Mouse (Mus musculus): Measurements from ENCODE around the gene Dnaaf2. TPM values are rescaled to one million over a fixed set of nuclear protein-coding genes. Genes with fewer than 3 reads are reported as not detected.

Gene Dnaaf2
- polyA plus RNA-seq, 1 experiment from 2014 or later = 6.7 TPM

DNA sequence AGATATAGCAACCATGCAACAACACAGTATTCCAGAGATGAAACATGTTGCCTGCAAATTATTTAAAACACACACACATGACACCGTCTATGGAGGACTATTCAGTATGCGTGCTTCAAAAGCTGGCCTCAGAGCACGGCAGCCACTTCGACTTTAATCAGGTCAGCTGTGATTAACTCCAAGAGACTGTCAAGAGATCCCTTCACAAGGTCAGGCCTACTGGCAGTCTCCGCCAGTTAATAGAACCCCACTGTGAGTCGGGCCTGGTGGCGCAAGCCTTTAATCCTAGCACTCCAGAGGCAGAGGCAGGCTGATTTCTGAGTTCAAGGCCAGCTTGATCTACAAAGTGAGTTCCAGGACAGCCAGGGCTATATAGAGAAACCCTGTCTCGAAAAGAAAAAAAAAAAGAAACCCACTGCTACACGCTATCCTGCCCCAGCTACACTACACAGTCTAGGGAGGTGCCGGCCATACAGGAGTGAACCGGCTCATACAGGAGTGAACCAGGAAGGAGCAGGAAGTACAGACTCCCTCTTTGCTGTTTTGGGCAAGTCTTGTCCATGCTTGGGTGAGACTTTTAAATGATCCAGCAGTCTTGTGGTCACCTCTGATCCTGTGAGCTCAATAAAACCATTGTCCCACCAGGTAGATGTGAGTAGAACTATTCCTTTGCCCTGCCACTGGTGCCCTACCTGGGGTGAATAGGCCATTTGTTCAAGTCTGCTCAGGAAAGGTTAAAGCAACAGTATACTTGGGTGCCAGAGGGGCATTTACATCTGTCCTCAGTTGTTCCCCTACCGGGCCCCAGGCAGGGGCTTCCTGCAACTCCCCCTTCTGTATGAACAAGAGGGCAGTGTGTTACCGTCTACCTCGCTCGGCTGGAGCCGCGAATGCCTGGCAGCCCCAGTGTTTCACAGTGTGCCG lies 12.1 kb upstream of the Dnaaf2 start:
- ATAC-seq (ENCODE audit: insufficient number of reproducible peaks, insufficient read depth, low FRiP score, low read depth) = no peak
- Histone ChIP-seq H3K4me1 (ENCODE audit: control insufficient read depth in 2 of 2, insufficient read depth in 2 of 2, low read length in 2 of 2) (no peaks in the 10 kb centered on the region), H3K9me3 (ENCODE audit: control insufficient read depth, low read length) (no peaks in the 10 kb centered on the region), H3K4me3 (ENCODE audit: control insufficient read depth in 1 of 2, insufficient read depth in 1 of 2, low read depth in 1 of 2, low read length in 2 of 2) (no peak overlapping the region), H3K9ac (ENCODE audit: low read length) (no peak overlapping the region), H3K4me2 (ENCODE audit: low read length) (no peak overlapping the region), H3K36me3 (ENCODE audit: control insufficient read depth, insufficient read depth, low read length) (peaks cover 66% of the 10 kb centered on the region), H3K27me3 (ENCODE audit: control insufficient read depth, insufficient read depth, low read length) (no peaks in the 10 kb centered on the region), H3K27ac (replicated peaks in 1 of 2; ENCODE audit: control insufficient read depth in 1 of 2, insufficient read depth in 1 of 2, low read depth in 2 of 2, low read length in 2 of 2) (no peak overlapping the region)
- 82% methylated on average over 18 of the region's 18 CpGs for WGBS

GRCm38 (mm10) chr12:69208520-69208919 lies 10.3 kb upstream of the Dnaaf2 start:
- H3K27me3 ChIP-seq (ENCODE audit: control insufficient read depth, insufficient read depth, low read length) = no peaks in the 10 kb centered on the region
- WGBS = 88% methylated on average over 2 of the region's 2 CpGs
- no peaks in the 10 kb centered on the region for H3K9me3 ChIP-seq (ENCODE audit: control insufficient read depth, low read length)
- ATAC-seq (ENCODE audit: insufficient number of reproducible peaks, insufficient read depth, low FRiP score, low read depth) = no peak
- H3K36me3 ChIP-seq (ENCODE audit: control insufficient read depth, insufficient read depth, low read length) = peaks cover 50% of the 10 kb centered on the region
- no peaks in the 10 kb centered on the region for H3K4me1 ChIP-seq (ENCODE audit: control insufficient read depth in 2 of 2, insufficient read depth in 2 of 2, low read length in 2 of 2)
- no peak overlapping the region for H3K9ac ChIP-seq (ENCODE audit: low read length)
- no peak overlapping the region for H3K4me3 ChIP-seq (ENCODE audit: control insufficient read depth in 1 of 2, insufficient read depth in 1 of 2, low read depth in 1 of 2, low read length in 2 of 2)
- H3K27ac ChIP-seq (replicated peaks in 1 of 2; ENCODE audit: control insufficient read depth in 1 of 2, insufficient read depth in 1 of 2, low read depth in 2 of 2, low read length in 2 of 2) = no peak overlapping the region
- no peak overlapping the region for H3K4me2 ChIP-seq (ENCODE audit: low read length)

DNA sequence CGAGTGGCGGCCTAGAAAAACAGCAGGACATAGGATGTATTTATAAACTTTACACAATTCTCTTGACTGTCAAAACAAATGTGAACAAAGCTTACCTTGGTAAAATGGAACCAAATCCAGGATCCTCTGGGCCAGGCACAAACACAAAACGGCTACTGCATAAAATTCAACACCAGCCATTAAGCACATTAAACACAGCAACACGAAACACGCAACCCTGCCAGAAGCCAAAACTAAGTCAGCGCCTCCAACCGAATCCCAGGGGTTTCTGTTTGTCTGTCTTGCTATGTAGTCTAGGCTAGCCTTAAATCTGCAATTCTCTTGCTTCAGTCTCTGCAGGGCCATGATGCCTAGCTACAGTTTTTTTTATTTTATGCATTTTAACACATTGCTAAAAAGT lies 9.7 kb upstream of the Dnaaf2 start:
- Histone ChIP-seq H3K9ac (ENCODE audit: low read length) (no peak overlapping the region), H3K27ac (replicated peaks in 1 of 2; ENCODE audit: control insufficient read depth in 1 of 2, insufficient read depth in 1 of 2, low read depth in 2 of 2, low read length in 2 of 2) (no peak overlapping the region), H3K4me1 (ENCODE audit: control insufficient read depth in 2 of 2, insufficient read depth in 2 of 2, low read length in 2 of 2) (no peaks in the 10 kb centered on the region), H3K27me3 (ENCODE audit: control insufficient read depth, insufficient read depth, low read length) (no peaks in the 10 kb centered on the region), H3K4me3 (ENCODE audit: control insufficient read depth in 1 of 2, insufficient read depth in 1 of 2, low read depth in 1 of 2, low read length in 2 of 2) (no peak overlapping the region), H3K4me2 (ENCODE audit: low read length) (no peak overlapping the region), H3K36me3 (ENCODE audit: control insufficient read depth, insufficient read depth, low read length) (peaks cover 51% of the 10 kb centered on the region), H3K9me3 (ENCODE audit: control insufficient read depth, low read length) (no peaks in the 10 kb centered on the region)
- no peak for ATAC-seq (ENCODE audit: insufficient number of reproducible peaks, insufficient read depth, low FRiP score, low read depth)
- WGBS = 93% methylated on average over 7 of the region's 7 CpGs

- H3K27ac ChIP-seq (replicated peaks in 1 of 2; ENCODE audit: control insufficient read depth in 1 of 2, insufficient read depth in 1 of 2, low read depth in 2 of 2, low read length in 2 of 2) = no peak overlapping the region
- WGBS = 91% methylated on average over 8 of the region's 8 CpGs
- H3K9me3 ChIP-seq (ENCODE audit: control insufficient read depth, low read length) = no peaks in the 10 kb centered on the region
- H3K36me3 ChIP-seq (ENCODE audit: control insufficient read depth, insufficient read depth, low read length) = peaks cover 51% of the 10 kb centered on the region
- H3K9ac ChIP-seq (ENCODE audit: low read length) = no peak overlapping the region
- H3K27me3 ChIP-seq (ENCODE audit: control insufficient read depth, insufficient read depth, low read length) = no peaks in the 10 kb centered on the region
- ATAC-seq (ENCODE audit: insufficient number of reproducible peaks, insufficient read depth, low FRiP score, low read depth) = no peak
- no peaks in the 10 kb centered on the region for H3K4me1 ChIP-seq (ENCODE audit: control insufficient read depth in 2 of 2, insufficient read depth in 2 of 2, low read length in 2 of 2)
- H3K4me2 ChIP-seq (ENCODE audit: low read length) = no peak overlapping the region
- no peak overlapping the region for H3K4me3 ChIP-seq (ENCODE audit: control insufficient read depth in 1 of 2, insufficient read depth in 1 of 2, low read depth in 1 of 2, low read length in 2 of 2)
These were observed 9.2 kb upstream of the Dnaaf2 start for GRCm38 (mm10) chr12:69207396-69207795.

DNA sequence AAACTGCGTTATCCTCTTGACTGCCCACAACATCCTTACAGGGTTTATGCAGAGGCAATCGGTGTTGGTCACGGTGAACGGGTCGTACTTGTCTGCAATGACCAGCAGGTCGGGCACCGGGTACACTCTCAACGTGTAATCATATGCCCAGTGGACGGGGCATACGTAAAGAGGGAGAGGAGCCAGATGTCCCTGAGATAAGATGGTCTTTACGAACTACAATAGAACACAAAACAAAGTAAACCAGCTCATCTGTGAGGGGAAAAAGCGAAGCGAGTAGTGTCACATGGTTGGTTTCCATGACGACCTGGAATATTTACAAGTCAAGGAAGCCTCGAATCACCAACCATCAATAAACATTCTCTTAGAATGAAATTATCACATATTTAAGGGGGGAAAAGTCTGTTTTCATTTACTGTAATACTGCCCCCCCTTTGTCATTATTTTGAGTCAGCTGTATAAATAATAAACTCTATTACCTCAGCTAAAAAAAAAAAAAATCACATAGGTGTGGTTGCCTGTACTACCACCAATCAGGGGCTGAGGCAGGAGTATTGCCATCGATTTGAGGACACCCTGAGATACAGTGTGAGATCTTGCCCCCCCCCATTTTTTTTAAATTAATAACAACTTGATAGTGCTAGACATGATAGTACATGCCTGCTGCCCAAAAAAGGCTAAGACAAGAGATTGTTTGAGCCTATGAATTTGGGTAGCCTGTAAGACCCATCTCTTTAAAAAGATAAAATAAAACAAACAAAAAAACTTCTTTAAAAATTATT lies 6.0 kb upstream of the Dnaaf2 start, which contains the start of gene Gm49384:
Gene Gm49384 (minus strand): TSS at position 216 of the 782 bp plus-strand sequence.
- H3K9ac ChIP-seq (ENCODE audit: low read length) = no peak within 1 kb of the TSS
- 86% methylated on average over 16 of the region's 16 CpGs for WGBS
- H3K4me3 ChIP-seq (ENCODE audit: control insufficient read depth in 1 of 2, insufficient read depth in 1 of 2, low read depth in 1 of 2, low read length in 2 of 2) = no peak within 1 kb of the TSS
- 0 out of 4 replicates have a peak, but pooled peaks cover 0 to under 1% of the 10 kb centered on the region in 2 experiments for H3K4me1 ChIP-seq (ENCODE audit: control insufficient read depth in 2 of 2, insufficient read depth in 2 of 2, low read length in 2 of 2)
- H3K9me3 ChIP-seq (ENCODE audit: control insufficient read depth, low read length) = no peaks in the 10 kb centered on the region
- H3K27ac ChIP-seq (replicated peaks in 1 of 2; ENCODE audit: control insufficient read depth in 1 of 2, insufficient read depth in 1 of 2, low read depth in 2 of 2, low read length in 2 of 2) = no peak within 1 kb of the TSS
- no peaks in the 10 kb centered on the region for H3K27me3 ChIP-seq (ENCODE audit: control insufficient read depth, insufficient read depth, low read length)
- peaks cover 61% of the 10 kb centered on the region for H3K36me3 ChIP-seq (ENCODE audit: control insufficient read depth, insufficient read depth, low read length)
- no peak within 1 kb of the TSS for H3K4me2 ChIP-seq (ENCODE audit: low read length)
- ATAC-seq (ENCODE audit: insufficient number of reproducible peaks, insufficient read depth, low FRiP score, low read depth) = no peak

GRCm38 (mm10) chr12:69198985-69199384 lies 756 bp upstream of the Dnaaf2 start:
- Histone ChIP-seq H3K4me3 (ENCODE audit: control insufficient read depth in 1 of 2, insufficient read depth in 1 of 2, low read depth in 1 of 2, low read length in 2 of 2) (no peak overlapping the region), H3K4me2 (ENCODE audit: low read length) (peak overlapping the region; percentile 94), H3K9ac (ENCODE audit: low read length) (peak overlapping the region; percentile 92)

DNA sequence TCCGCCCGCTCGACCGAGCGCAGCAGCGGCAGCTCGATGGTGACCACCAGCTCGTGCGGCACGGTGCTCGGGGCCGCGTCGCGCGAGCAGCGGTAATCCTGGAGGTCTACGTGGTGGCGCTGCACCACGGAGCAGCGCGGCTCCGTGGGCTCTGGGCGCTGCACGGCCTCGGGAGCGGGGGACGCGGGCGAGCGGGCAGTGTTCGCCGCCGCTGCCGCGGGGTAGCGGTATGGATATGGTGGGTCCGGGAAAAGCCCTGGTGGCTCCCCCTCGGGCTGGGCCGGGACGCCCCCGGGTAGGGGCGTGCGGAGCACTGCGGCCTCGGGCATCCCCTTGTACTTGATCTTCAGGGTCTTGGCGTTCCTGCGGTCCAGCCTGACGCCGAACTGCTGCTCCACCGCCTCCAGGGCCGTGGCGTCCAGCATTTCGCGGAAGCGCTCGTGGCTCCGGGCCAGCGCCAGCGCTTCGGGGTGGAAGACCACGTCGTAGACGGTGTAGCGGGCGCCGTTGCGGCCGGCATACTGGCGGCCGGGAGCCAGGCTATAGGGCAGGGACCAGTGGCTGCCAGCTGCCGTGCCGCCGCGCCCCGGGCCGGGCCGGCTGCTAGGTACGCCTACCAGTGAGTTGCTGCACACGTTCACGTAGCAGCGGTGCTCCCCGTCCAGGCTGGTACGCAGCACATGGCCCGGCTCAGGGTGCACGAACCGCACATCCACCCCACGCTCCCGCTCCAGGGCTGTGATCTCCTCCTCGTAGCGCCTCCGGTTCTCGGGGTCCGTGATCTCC lies 658 bp downstream of the Dnaaf2 start:
- WGBS = under 1% methylated on average over 94 of the region's 94 CpGs
- peak; percentile 69 for ATAC-seq (ENCODE audit: insufficient number of reproducible peaks, insufficient read depth, low FRiP score, low read depth)
- H3K4me3 ChIP-seq (ENCODE audit: control insufficient read depth in 1 of 2, insufficient read depth in 1 of 2, low read depth in 1 of 2, low read length in 2 of 2) = peak overlapping the region; percentile 74 to 98
- peak overlapping the region; percentile 94 for H3K4me2 ChIP-seq (ENCODE audit: low read length)
- no peaks in the 10 kb centered on the region for H3K9me3 ChIP-seq (ENCODE audit: control insufficient read depth, low read length)
- no peaks in the 10 kb centered on the region for H3K27me3 ChIP-seq (ENCODE audit: control insufficient read depth, insufficient read depth, low read length)
- peak overlapping the region; percentile 92 for H3K9ac ChIP-seq (ENCODE audit: low read length)
- H3K4me1 ChIP-seq (ENCODE audit: control insufficient read depth in 2 of 2, insufficient read depth in 2 of 2, low read length in 2 of 2) = peaks cover 0 to 19% of the 10 kb centered on the region in 2 experiments; a peak in 3 of 4 replicates
- H3K27ac ChIP-seq (replicated peaks in 1 of 2; ENCODE audit: control insufficient read depth in 1 of 2, insufficient read depth in 1 of 2, low read depth in 2 of 2, low read length in 2 of 2) = peak overlapping the region; percentile 87 to 93
- peaks cover 40% of the 10 kb centered on the region for H3K36me3 ChIP-seq (ENCODE audit: control insufficient read depth, insufficient read depth, low read length)

More at GRCm38 (mm10) chr12:69198985-69199384, 756 bp upstream of the Dnaaf2 start:
- no peaks in the 10 kb centered on the region for H3K27me3 ChIP-seq (ENCODE audit: control insufficient read depth, insufficient read depth, low read length)
- H3K27ac ChIP-seq (replicated peaks in 1 of 2; ENCODE audit: control insufficient read depth in 1 of 2, insufficient read depth in 1 of 2, low read depth in 2 of 2, low read length in 2 of 2) = no peak overlapping the region
- H3K9me3 ChIP-seq (ENCODE audit: control insufficient read depth, low read length) = no peaks in the 10 kb centered on the region
- ATAC-seq (ENCODE audit: insufficient number of reproducible peaks, insufficient read depth, low FRiP score, low read depth) = no peak
- H3K4me1 ChIP-seq (ENCODE audit: control insufficient read depth in 2 of 2, insufficient read depth in 2 of 2, low read length in 2 of 2) = peaks cover 0 to 19% of the 10 kb centered on the region in 2 experiments; a peak in 3 of 4 replicates
- peaks cover 44% of the 10 kb centered on the region for H3K36me3 ChIP-seq (ENCODE audit: control insufficient read depth, insufficient read depth, low read length)

Measured in heart, embryonic 14.5 days (tissue).